ENCODE assay signal across 8 mouse cellular contexts in the genomic region with DNA sequence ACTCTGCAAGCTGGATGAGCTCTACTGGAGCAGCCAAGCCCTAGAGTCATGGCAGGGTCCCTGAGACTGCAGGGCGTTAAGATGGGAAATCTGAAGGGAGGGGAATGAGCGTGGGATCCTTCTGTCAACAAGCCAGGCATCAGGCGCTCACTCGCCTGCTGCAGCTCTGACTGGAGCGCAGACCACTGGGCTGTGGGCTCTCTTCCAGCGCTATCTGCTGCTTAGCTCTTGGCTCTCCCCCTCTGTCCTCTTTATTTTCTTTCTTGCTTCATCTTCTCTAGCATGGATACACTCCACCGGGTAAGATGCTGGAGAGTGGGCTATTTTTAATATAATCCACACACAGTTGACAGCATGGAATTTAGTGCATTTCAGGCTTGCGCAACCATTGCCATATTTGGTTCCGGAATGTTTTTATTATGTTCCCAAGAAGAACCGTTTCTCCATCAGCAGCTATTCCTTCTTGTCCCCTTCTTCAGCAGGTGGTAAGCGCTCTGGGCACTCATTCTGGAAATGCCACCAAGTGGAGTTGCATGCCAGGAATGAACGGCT. TPM values are rescaled to one million over a fixed set of nuclear protein-coding genes. Genes with fewer than 3 reads are reported as not detected.
A peak's percentile ranks its signal among the peaks of the same experiment; 100 is the strongest.
DNase-seq lines count a peak whose midpoint lies in the region; ATAC-seq lines count a peak whose summit lies in the region.

No protein-coding gene starts in this region.

- WGBS in embryonic facial prominence, embryonic 14.5 days = 35% methylated on average over 12 of the region's 12 CpGs
- WGBS in embryonic facial prominence, embryonic 10.5 days = 64% methylated on average over 12 of the region's 12 CpGs
- WGBS in neural tube, embryonic 15.5 days = 66% methylated on average over 12 of the region's 12 CpGs
- WGBS in stomach, embryonic 16.5 days = 31% methylated on average over 12 of the region's 12 CpGs
- WGBS in liver, embryonic 12.5 days (ENCODE audit: insufficient replicate concordance) = 53% methylated on average over 12 of the region's 12 CpGs

- no peaks in the 10 kb centered on the region for H3K36me3 ChIP-seq in embryonic facial prominence, embryonic 14.5 days (ENCODE audit: control insufficient read depth, insufficient read depth, low read length)
- no peaks in the 10 kb centered on the region for H3K36me3 ChIP-seq in embryonic facial prominence, embryonic 10.5 days (replicated peaks)
- no peaks in the 10 kb centered on the region for H3K36me3 ChIP-seq in neural tube, embryonic 15.5 days
- H3K36me3 ChIP-seq in stomach, embryonic 16.5 days (ENCODE audit: control insufficient read depth, insufficient read depth, low read length) = no peaks in the 10 kb centered on the region
- no peaks in the 10 kb centered on the region for H3K36me3 ChIP-seq in liver, embryonic 12.5 days

- H3K27ac ChIP-seq in embryonic facial prominence, embryonic 14.5 days (replicated peaks; ENCODE audit: low read depth, low read length) = no peak overlapping the region
- H3K27ac ChIP-seq in embryonic facial prominence, embryonic 10.5 days (replicated peaks) = no peak overlapping the region
- H3K27ac ChIP-seq in neural tube, embryonic 15.5 days (replicated peaks) = 0 out of 2 replicates have a peak overlapping the region, but pooled peaks have one; percentile 0
- no peak overlapping the region for H3K27ac ChIP-seq in stomach, embryonic 16.5 days (ENCODE audit: low read length)
- H3K27ac ChIP-seq in liver, embryonic 12.5 days = no peak overlapping the region

- H3K4me2 ChIP-seq in embryonic facial prominence, embryonic 14.5 days (ENCODE audit: low read depth, low read length) = no peak overlapping the region
- no peak overlapping the region for H3K4me2 ChIP-seq in neural tube, embryonic 15.5 days
- H3K4me2 ChIP-seq in stomach, embryonic 16.5 days (ENCODE audit: low read depth, low read length) = no peak overlapping the region
- H3K4me2 ChIP-seq in liver, embryonic 12.5 days = no peak overlapping the region

- no peaks in the 10 kb centered on the region for H3K27me3 ChIP-seq in embryonic facial prominence, embryonic 14.5 days (replicated peaks; ENCODE audit: control insufficient read depth, insufficient read depth, low read length)
- peaks cover 43% of the 10 kb centered on the region for H3K27me3 ChIP-seq in embryonic facial prominence, embryonic 10.5 days (replicated peaks; ENCODE audit: low read depth, poor library complexity, severe bottlenecking)
- no peaks in the 10 kb centered on the region for H3K27me3 ChIP-seq in neural tube, embryonic 15.5 days (replicated peaks)
- no peaks in the 10 kb centered on the region for H3K27me3 ChIP-seq in stomach, embryonic 16.5 days (ENCODE audit: control insufficient read depth, insufficient read depth, low read length)
- peaks cover 29% of the 10 kb centered on the region for H3K27me3 ChIP-seq in liver, embryonic 12.5 days (replicated peaks)

- peak; percentile 74 for DNase-seq in embryonic facial prominence, embryonic 14.5 days (ENCODE audit: low spot score)
- DNase-seq in embryonic facial prominence, embryonic 10.5 days (ENCODE audit: low spot score) = no peak
- no peak for DNase-seq in neural tube, embryonic 10.5 days (ENCODE audit: extremely low spot score, low spot score)
- DNase-seq in kidney, postnatal 10 days = peak; percentile 74
- no peak for DNase-seq in spleen, adult 18-20 months

- peaks cover 5% of the 10 kb centered on the region for H3K4me1 ChIP-seq in embryonic facial prominence, embryonic 14.5 days (ENCODE audit: control insufficient read depth, insufficient read depth, low read length)
- peaks cover 20% of the 10 kb centered on the region for H3K4me1 ChIP-seq in embryonic facial prominence, embryonic 10.5 days
- peaks cover 42% of the 10 kb centered on the region for H3K4me1 ChIP-seq in neural tube, embryonic 15.5 days
- H3K4me1 ChIP-seq in stomach, embryonic 16.5 days (ENCODE audit: control insufficient read depth, insufficient read depth, low read length) = peaks cover 10% of the 10 kb centered on the region
- H3K4me1 ChIP-seq in liver, embryonic 12.5 days = 0 out of 2 replicates have a peak, but pooled peaks cover 6% of the 10 kb centered on the region

- H3K4me3 ChIP-seq in embryonic facial prominence, embryonic 14.5 days (ENCODE audit: low read depth, low read length) = no peak overlapping the region
- H3K4me3 ChIP-seq in embryonic facial prominence, embryonic 10.5 days = no peak overlapping the region
- no peak overlapping the region for H3K4me3 ChIP-seq in neural tube, embryonic 15.5 days (replicated peaks)
- H3K4me3 ChIP-seq in stomach, embryonic 16.5 days (replicated peaks; ENCODE audit: low read length) = no peak overlapping the region
- H3K4me3 ChIP-seq in liver, embryonic 12.5 days = no peak overlapping the region

- peak; percentile 61 for ATAC-seq in embryonic facial prominence, embryonic 14.5 days (ENCODE audit: low read depth)
- no peak for ATAC-seq in neural tube, embryonic 15.5 days (ENCODE audit: low FRiP score)
- ATAC-seq in stomach, embryonic 16.5 days (ENCODE audit: insufficient read depth, low FRiP score) = peak; percentile 69
- no peak for ATAC-seq in liver, embryonic 12.5 days

- no peak overlapping the region for H3K9ac ChIP-seq in embryonic facial prominence, embryonic 14.5 days (ENCODE audit: low read depth, low read length)
- H3K9ac ChIP-seq in neural tube, embryonic 15.5 days (replicated peaks) = no peak overlapping the region
- H3K9ac ChIP-seq in stomach, embryonic 16.5 days (ENCODE audit: low read length) = no peak overlapping the region
- no peak overlapping the region for H3K9ac ChIP-seq in liver, embryonic 12.5 days

- H3K9me3 ChIP-seq in embryonic facial prominence, embryonic 14.5 days (ENCODE audit: control insufficient read depth, low read length) = no peaks in the 10 kb centered on the region
- H3K9me3 ChIP-seq in embryonic facial prominence, embryonic 10.5 days = no peaks in the 10 kb centered on the region
- no peaks in the 10 kb centered on the region for H3K9me3 ChIP-seq in neural tube, embryonic 15.5 days (replicated peaks)
- no peaks in the 10 kb centered on the region for H3K9me3 ChIP-seq in stomach, embryonic 16.5 days (replicated peaks; ENCODE audit: control insufficient read depth, low read length)
- no peaks in the 10 kb centered on the region for H3K9me3 ChIP-seq in liver, embryonic 12.5 days (replicated peaks)

RNA-seq across cellular contexts. Expression of a gene that starts 31.7 kb away (rescaled TPM):
- 15.7 and 16.0 TPM in 2 replicates for polyA plus RNA-seq in embryonic facial prominence, embryonic 14.5 days (2014; fragmentation: Nextera tagmentation; extraction: Ambion mirVana)
- 12.6 and 13.5 TPM in 2 replicates for polyA plus RNA-seq in embryonic facial prominence, embryonic 10.5 days (2016; fragmentation: Nextera tagmentation; extraction: Ambion mirVana)
- 16.6 and 22.1 TPM in 2 replicates for polyA plus RNA-seq in neural tube, embryonic 15.5 days (2015; fragmentation: Nextera tagmentation; extraction: Ambion mirVana)
- 34.5 and 40.4 TPM in 2 replicates for polyA plus RNA-seq in stomach, embryonic 16.5 days (2015; fragmentation: Nextera tagmentation; extraction: Ambion mirVana)
- polyA plus RNA-seq in liver, embryonic 12.5 days (2016; fragmentation: Nextera tagmentation; extraction: Ambion mirVana) = 15.3 and 15.5 TPM in 2 replicates

RNA-seq across cellular contexts. Expression of a gene that starts 58.2 kb away (rescaled TPM):
- polyA plus RNA-seq in embryonic facial prominence, embryonic 14.5 days (2014; fragmentation: Nextera tagmentation; extraction: Ambion mirVana) = 26.6 and 27.1 TPM in 2 replicates
- polyA plus RNA-seq in embryonic facial prominence, embryonic 10.5 days (2016; fragmentation: Nextera tagmentation; extraction: Ambion mirVana) = 23.4 and 23.7 TPM in 2 replicates
- polyA plus RNA-seq in neural tube, embryonic 15.5 days (2015; fragmentation: Nextera tagmentation; extraction: Ambion mirVana) = 43.0 and 46.0 TPM in 2 replicates
- polyA plus RNA-seq in stomach, embryonic 16.5 days (2015; fragmentation: Nextera tagmentation; extraction: Ambion mirVana) = 23.4 and 26.5 TPM in 2 replicates
- 14.1 and 14.5 TPM in 2 replicates for polyA plus RNA-seq in liver, embryonic 12.5 days (2016; fragmentation: Nextera tagmentation; extraction: Ambion mirVana)

Comparison
In these comparisons a context has a peak if more than half of its experiments do, and no peak if none do; other contexts are left out.
1. DNase-seq: peak in embryonic facial prominence, embryonic 14.5 days (single experiment) and kidney, postnatal 10 days (single experiment); none in embryonic facial prominence, embryonic 10.5 days (single experiment), neural tube, embryonic 10.5 days (single experiment) and spleen, adult 18-20 months (0 of 2).
2. ATAC-seq: peak in embryonic facial prominence, embryonic 14.5 days (single experiment) and stomach, embryonic 16.5 days (single experiment); none in neural tube, embryonic 15.5 days (single experiment) and liver, embryonic 12.5 days (single experiment).